Mouse (Mus musculus): ENCODE data around the gene Rassf5. TPM values are rescaled to one million over a fixed set of nuclear protein-coding genes. Genes with fewer than 3 reads are reported as not detected.
"Not testable (repeated sequence)": the region's sequence is repeated elsewhere in the genome, so short reads cannot be mapped to it uniquely, and the experiment has no call there.

Rassf5 gene
- polyA plus RNA-seq, 1 experiment from 2014 or later = 3.5 TPM

DNA sequence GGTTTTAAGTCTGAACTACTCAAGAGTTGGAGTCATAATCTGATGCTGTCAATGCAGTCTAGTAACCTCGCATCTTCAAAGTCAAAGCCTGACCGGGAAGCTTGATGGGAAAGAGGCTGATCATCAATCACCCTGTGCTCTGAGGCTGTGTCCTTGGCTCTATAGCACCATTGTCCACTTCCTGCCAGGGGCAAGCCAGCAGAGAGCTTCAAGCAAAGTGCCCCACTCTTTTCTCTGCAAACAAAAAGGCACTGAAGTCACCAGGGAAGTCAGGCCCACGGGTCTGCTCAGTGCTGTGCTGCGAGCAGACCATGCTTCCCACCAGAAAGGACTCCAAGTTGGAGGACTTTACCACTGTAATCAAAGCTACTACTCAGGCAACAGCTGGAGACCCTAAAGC lies 67.8 kb downstream of the Rassf5 start:
- H3K4me3 ChIP-seq (ENCODE audit: low read length) = no peak overlapping the region
- H3K4me2 ChIP-seq (ENCODE audit: low read depth, low read length) = no peak overlapping the region
- no peak for ATAC-seq
- H3K27ac ChIP-seq (ENCODE audit: low read length) = no peak overlapping the region
- H3K4me1 ChIP-seq (ENCODE audit: control insufficient read depth, insufficient read depth, low read length) = no peaks in the 10 kb centered on the region
- peaks cover 8% of the 10 kb centered on the region for H3K36me3 ChIP-seq (ENCODE audit: control insufficient read depth, insufficient read depth, low read length)
- no peaks in the 10 kb centered on the region for H3K9me3 ChIP-seq (ENCODE audit: control insufficient read depth, low read length)
- H3K27me3 ChIP-seq (replicated peaks; ENCODE audit: control insufficient read depth, insufficient read depth, low read length) = no peaks in the 10 kb centered on the region
- WGBS = 71% methylated on average over 4 of the region's 4 CpGs
- H3K9ac ChIP-seq (ENCODE audit: low read depth, low read length) = no peak overlapping the region

DNA sequence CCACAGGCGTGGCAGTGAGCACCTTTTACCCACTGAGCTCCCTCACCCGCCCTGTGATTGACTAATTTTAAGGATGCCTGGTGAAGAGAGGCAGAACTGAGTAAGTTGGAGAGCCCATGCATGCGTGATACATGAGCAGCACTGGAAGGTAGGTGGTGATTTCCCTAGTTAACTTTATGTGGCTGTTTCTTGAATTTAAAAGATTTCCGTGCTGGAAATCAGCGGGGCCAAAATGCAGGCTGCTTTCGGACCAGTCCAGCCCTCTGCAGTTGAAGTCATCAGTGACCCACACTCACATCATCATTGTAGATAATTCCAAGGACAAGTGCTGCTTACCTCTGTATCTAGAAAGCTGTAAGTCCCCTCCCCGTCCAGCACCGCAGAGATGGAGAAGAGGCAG lies 69.2 kb downstream of the Rassf5 start:
- WGBS = 93% methylated on average over 8 of the region's 8 CpGs
- ATAC-seq = no peak
- Histone ChIP-seq H3K9ac (ENCODE audit: low read depth, low read length) (no peak overlapping the region), H3K9me3 (ENCODE audit: control insufficient read depth, low read length) (no peaks in the 10 kb centered on the region), H3K4me3 (ENCODE audit: low read length) (no peak overlapping the region), H3K4me1 (ENCODE audit: control insufficient read depth, insufficient read depth, low read length) (no peaks in the 10 kb centered on the region), H3K27me3 (replicated peaks; ENCODE audit: control insufficient read depth, insufficient read depth, low read length) (no peaks in the 10 kb centered on the region), H3K4me2 (ENCODE audit: low read depth, low read length) (no peak overlapping the region), H3K27ac (ENCODE audit: low read length) (no peak overlapping the region), H3K36me3 (ENCODE audit: control insufficient read depth, insufficient read depth, low read length) (peaks cover 16% of the 10 kb centered on the region)

DNA sequence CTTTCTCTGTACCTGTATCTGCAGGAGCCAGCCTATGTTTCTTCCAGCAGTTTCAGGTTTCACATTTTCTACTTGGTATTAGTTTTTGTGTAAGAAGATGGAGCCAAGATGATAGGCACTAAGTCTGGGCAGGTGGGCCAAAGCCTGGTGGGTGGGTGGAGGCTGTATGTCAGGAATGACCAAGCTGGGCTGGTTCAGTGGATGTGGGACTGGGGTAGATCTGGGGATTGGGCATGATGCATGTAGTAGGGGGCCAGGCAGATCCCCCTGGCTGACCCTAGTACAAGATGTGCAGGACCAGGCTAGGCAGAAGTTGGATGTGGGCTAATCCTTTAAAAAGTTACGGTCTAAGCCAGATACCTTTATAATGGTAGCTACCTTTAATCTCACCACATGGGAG lies 69.9 kb downstream of the Rassf5 start:
- Histone ChIP-seq H3K4me2 (ENCODE audit: low read depth, low read length) (no peak overlapping the region), H3K36me3 (ENCODE audit: control insufficient read depth, insufficient read depth, low read length) (peaks cover 16% of the 10 kb centered on the region), H3K27ac (ENCODE audit: low read length) (no peak overlapping the region), H3K4me3 (ENCODE audit: low read length) (no peak overlapping the region), H3K4me1 (ENCODE audit: control insufficient read depth, insufficient read depth, low read length) (no peaks in the 10 kb centered on the region), H3K9ac (ENCODE audit: low read depth, low read length) (no peak overlapping the region), H3K9me3 (ENCODE audit: control insufficient read depth, low read length) (no peaks in the 10 kb centered on the region), H3K27me3 (replicated peaks; ENCODE audit: control insufficient read depth, insufficient read depth, low read length) (no peaks in the 10 kb centered on the region)
- WGBS = 97% methylated on average over 1 of the region's 1 CpGs
- no peak for ATAC-seq

DNA sequence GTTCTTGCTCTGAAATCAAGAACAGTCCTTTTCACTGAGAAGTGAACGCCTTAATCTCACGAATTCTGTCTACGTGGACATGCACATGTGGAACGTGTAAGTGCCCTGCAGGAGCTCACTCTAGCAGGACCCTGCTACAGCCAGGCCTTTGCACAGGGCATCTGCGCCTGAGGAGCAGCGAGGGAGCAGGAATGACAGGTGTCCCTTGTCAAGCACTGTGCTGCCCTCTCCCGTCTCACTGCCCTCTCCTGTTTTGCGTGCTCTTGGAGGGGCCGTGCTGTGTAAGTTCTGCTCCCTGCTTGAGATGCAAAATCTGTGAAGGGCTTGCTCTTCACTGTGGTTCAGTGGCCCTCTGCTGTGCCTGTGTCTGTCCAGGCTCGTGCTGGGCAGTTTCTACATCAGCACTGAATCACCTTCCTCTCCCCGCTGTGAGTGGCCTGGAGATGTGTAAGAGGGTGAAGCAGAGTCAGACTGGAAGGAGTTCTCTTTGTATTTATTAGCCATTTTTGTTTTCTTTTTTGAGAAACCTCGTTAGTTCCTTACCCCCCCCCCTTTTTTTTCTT lies 70.7 kb downstream of the Rassf5 start:
- Histone ChIP-seq H3K4me2 (ENCODE audit: low read depth, low read length) (no peak overlapping the region), H3K27me3 (replicated peaks; ENCODE audit: control insufficient read depth, insufficient read depth, low read length) (no peaks in the 10 kb centered on the region), H3K4me3 (ENCODE audit: low read length) (no peak overlapping the region), H3K36me3 (ENCODE audit: control insufficient read depth, insufficient read depth, low read length) (peaks cover 19% of the 10 kb centered on the region), H3K27ac (ENCODE audit: low read length) (no peak overlapping the region), H3K9me3 (ENCODE audit: control insufficient read depth, low read length) (no peaks in the 10 kb centered on the region), H3K4me1 (ENCODE audit: control insufficient read depth, insufficient read depth, low read length) (no peaks in the 10 kb centered on the region), H3K9ac (ENCODE audit: low read depth, low read length) (no peak overlapping the region)
- 81% methylated on average over 12 of the region's 12 CpGs for WGBS
- no peak for ATAC-seq

DNA sequence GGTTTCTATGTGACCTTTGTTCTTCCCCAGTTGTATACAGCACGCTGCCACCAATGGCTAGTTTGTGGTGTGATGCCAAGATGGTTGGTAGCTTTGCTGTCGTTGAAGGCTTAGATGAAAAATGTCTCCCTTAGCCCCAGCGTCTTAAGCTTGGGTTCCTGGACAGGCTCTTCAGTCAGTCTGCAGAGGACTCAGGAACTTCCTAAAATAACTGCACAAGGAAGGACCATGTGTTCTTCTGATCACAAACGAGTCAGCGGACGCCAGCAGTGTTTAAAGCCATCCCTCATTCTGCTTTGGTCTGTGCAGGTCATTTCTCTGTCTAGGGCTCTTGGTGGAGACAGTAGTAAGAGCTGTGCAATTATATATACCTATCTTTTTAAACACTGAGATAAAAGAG lies 71.2 kb downstream of the Rassf5 start:
- H3K9me3 ChIP-seq (ENCODE audit: control insufficient read depth, low read length) = no peaks in the 10 kb centered on the region
- no peak overlapping the region for H3K27ac ChIP-seq (ENCODE audit: low read length)
- no peak overlapping the region for H3K4me2 ChIP-seq (ENCODE audit: low read depth, low read length)
- no peaks in the 10 kb centered on the region for H3K27me3 ChIP-seq (replicated peaks; ENCODE audit: control insufficient read depth, insufficient read depth, low read length)
- 75% methylated on average over 6 of the region's 6 CpGs for WGBS
- peaks cover 20% of the 10 kb centered on the region for H3K36me3 ChIP-seq (ENCODE audit: control insufficient read depth, insufficient read depth, low read length)
- no peaks in the 10 kb centered on the region for H3K4me1 ChIP-seq (ENCODE audit: control insufficient read depth, insufficient read depth, low read length)
- no peak overlapping the region for H3K9ac ChIP-seq (ENCODE audit: low read depth, low read length)
- H3K4me3 ChIP-seq (ENCODE audit: low read length) = no peak overlapping the region
- no peak for ATAC-seq

DNA sequence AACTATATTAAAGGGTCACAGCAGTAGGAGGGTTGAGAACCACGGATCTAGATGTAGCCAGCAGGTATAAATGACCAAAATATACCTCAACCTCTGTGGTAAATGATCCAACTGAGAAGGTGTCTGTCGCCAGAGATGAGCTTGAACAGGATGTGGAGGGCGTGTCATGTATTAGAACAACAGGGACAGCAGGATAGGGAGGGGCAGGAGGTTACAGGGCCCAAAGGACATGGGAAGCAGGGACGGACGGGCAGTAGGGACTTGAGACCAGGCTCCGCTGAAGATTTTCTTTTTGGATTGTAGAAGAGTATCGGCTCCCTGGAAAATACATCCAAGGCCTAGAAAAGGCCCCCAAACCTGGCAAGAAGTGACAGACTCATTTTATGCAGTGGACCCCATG lies 72.1 kb downstream of the Rassf5 start:
- WGBS = 87% methylated on average over 7 of the region's 7 CpGs
- Histone ChIP-seq H3K36me3 (ENCODE audit: control insufficient read depth, insufficient read depth, low read length) (peaks cover 26% of the 10 kb centered on the region), H3K4me2 (ENCODE audit: low read depth, low read length) (no peak overlapping the region), H3K4me1 (ENCODE audit: control insufficient read depth, insufficient read depth, low read length) (no peaks in the 10 kb centered on the region), H3K9ac (ENCODE audit: low read depth, low read length) (no peak overlapping the region), H3K27ac (ENCODE audit: low read length) (no peak overlapping the region), H3K27me3 (replicated peaks; ENCODE audit: control insufficient read depth, insufficient read depth, low read length) (no peaks in the 10 kb centered on the region), H3K9me3 (ENCODE audit: control insufficient read depth, low read length) (no peaks in the 10 kb centered on the region), H3K4me3 (ENCODE audit: low read length) (no peak overlapping the region)
- no peak for ATAC-seq

DNA sequence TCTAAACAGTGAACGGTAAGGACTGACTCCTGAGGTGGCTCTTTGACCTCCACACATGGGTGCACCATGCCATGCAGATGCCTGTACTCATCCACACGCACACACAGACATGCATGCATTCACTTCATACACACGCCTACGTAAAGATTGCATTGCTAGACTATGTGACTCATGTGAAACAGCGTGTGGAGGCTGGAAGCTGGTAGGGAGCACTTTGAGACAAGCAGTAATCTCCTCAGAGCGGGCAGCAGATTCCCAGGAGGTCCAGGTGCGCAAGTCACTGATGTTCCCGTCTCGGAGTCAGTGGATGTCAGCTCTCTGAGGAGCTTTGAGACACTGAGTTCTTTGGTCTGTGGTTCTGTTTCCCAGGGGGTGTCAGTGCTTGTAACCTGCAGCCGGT lies 77.4 kb downstream of the Rassf5 start:
- Histone ChIP-seq H3K9ac (ENCODE audit: low read depth, low read length) (no peak overlapping the region), H3K4me3 (ENCODE audit: low read length) (no peak overlapping the region), H3K36me3 (ENCODE audit: control insufficient read depth, insufficient read depth, low read length) (peaks cover 33% of the 10 kb centered on the region), H3K9me3 (ENCODE audit: control insufficient read depth, low read length) (no peaks in the 10 kb centered on the region), H3K27me3 (replicated peaks; ENCODE audit: control insufficient read depth, insufficient read depth, low read length) (no peaks in the 10 kb centered on the region), H3K27ac (ENCODE audit: low read length) (no peak overlapping the region), H3K4me1 (ENCODE audit: control insufficient read depth, insufficient read depth, low read length) (no peaks in the 10 kb centered on the region), H3K4me2 (ENCODE audit: low read depth, low read length) (no peak overlapping the region)
- no peak for ATAC-seq
- WGBS = 92% methylated on average over 10 of the region's 10 CpGs

DNA sequence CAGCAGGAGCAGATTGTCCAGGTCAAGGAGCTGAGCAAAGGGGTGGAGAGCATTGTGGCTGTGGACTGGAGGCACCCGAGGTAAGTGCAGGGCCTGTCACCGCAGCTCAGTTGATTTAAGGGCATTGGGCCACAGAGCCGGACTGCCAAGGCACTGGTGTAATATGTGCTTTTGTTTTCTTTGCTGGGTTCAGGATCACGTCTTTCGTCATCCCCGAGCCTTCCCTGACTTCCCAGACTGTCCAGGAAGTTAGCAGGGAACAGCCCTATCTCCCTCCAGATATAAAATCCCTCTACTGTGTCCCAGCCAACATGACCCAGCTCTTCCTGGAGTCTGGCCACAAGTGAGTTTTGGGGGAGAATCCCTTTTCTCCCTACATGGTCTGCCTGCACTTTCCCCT lies 80.6 kb downstream of the Rassf5 start:
- WGBS = 79% methylated on average over 6 of the region's 6 CpGs
- no peaks in the 10 kb centered on the region for H3K27me3 ChIP-seq (replicated peaks; ENCODE audit: control insufficient read depth, insufficient read depth, low read length)
- H3K4me2 ChIP-seq (ENCODE audit: low read depth, low read length) = no peak overlapping the region
- H3K9ac ChIP-seq (ENCODE audit: low read depth, low read length) = no peak overlapping the region
- H3K27ac ChIP-seq (ENCODE audit: low read length) = no peak overlapping the region
- H3K36me3 ChIP-seq (ENCODE audit: control insufficient read depth, insufficient read depth, low read length) = peaks cover 34% of the 10 kb centered on the region
- no peak for ATAC-seq
- no peaks in the 10 kb centered on the region for H3K4me1 ChIP-seq (ENCODE audit: control insufficient read depth, insufficient read depth, low read length)
- no peaks in the 10 kb centered on the region for H3K9me3 ChIP-seq (ENCODE audit: control insufficient read depth, low read length)
- H3K4me3 ChIP-seq (ENCODE audit: low read length) = no peak overlapping the region

DNA sequence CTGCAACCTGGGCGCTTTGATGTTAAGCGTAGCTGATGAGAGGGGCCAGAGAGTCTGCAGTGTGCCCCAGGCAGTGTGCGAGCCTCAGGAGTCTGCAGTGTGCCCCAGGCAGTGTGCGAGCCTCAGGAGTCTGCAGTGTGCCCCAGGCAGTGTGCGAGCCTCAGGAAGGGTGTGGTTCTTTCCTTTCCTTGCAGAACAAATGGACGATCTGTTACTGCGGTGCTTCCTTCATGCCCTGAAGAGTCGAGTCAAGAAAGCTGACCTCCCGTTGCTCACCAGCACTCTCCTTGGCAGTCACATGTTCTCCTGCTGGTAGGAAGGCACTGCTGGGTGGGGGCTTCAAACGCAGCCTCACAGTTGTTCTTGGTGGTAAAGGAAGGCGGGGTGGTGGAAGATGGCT lies 84.0 kb downstream of the Rassf5 start:
- Histone ChIP-seq H3K36me3 (ENCODE audit: control insufficient read depth, insufficient read depth, low read length) (peaks cover 23% of the 10 kb centered on the region), H3K9ac (ENCODE audit: low read depth, low read length) (no peak overlapping the region), H3K9me3 (ENCODE audit: control insufficient read depth, low read length) (no peaks in the 10 kb centered on the region), H3K4me1 (ENCODE audit: control insufficient read depth, insufficient read depth, low read length) (no peaks in the 10 kb centered on the region), H3K4me2 (ENCODE audit: low read depth, low read length) (no peak overlapping the region), H3K4me3 (ENCODE audit: low read length) (no peak overlapping the region), H3K27ac (ENCODE audit: low read length) (no peak overlapping the region), H3K27me3 (replicated peaks; ENCODE audit: control insufficient read depth, insufficient read depth, low read length) (no peaks in the 10 kb centered on the region)
- no peak for ATAC-seq
- WGBS = 85% methylated on average over 11 of the region's 11 CpGs

DNA sequence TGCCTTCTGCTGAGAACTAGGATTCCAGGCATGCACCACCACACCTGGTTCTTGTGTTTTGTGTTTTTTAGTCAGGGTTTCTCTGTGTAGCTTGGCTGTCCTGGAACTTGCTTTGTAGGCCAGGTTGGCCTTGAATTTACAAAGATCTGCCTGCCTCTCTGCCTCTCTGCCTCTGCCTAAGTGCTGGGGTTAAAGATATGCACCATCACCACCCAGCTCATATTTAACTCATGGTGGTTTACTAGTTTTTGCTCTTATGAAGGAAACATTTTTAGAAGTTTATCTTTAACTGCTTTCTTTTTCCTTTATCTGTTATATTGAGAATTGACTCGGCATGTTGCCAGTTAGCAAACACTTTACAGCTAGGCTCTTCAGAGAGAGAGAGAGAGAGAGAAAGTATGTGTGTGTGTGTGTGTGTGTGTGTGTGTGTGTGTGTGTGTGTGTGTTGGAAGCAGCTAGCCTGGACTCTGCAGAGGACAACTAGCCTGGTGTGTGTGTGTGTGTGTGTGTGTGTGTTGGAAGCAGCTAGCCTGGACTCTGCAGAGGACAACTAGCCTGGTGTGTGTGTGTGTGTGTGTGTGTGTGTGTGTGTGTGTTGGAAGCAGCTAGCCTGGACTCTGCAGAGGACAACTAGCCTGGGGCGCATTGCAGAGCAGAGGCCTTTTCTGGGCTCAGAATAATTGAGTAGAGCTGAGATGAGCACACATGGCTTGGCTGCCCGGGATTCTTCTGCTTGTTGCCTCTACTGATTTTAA lies 85.3 kb downstream of the Rassf5 start:
- not testable (repeated sequence) for H3K9me3 ChIP-seq (ENCODE audit: control insufficient read depth, low read length); H3K4me1 ChIP-seq (ENCODE audit: control insufficient read depth, insufficient read depth, low read length); H3K27ac ChIP-seq (ENCODE audit: low read length); H3K9ac ChIP-seq (ENCODE audit: low read depth, low read length); H3K4me3 ChIP-seq (ENCODE audit: low read length); H3K4me2 ChIP-seq (ENCODE audit: low read depth, low read length); H3K27me3 ChIP-seq (replicated peaks; ENCODE audit: control insufficient read depth, insufficient read depth, low read length)
- peaks cover 14% of the 10 kb centered on the region for H3K36me3 ChIP-seq (ENCODE audit: control insufficient read depth, insufficient read depth, low read length)
- ATAC-seq = 0 out of 2 replicates have a peak, but pooled peaks have one; percentile 38
- WGBS = 86% methylated on average over 3 of the region's 3 CpGs
